Mouse (Mus musculus) lung, postnatal 0 days (tissue): ENCODE results near the gene Mtln. TPM values are rescaled to one million over a fixed set of nuclear protein-coding genes. Genes with fewer than 3 reads are reported as not detected.

Source experiments
- ATAC-seq: fragments of 200-750 bp; cut with Nextera tagmentation; 2 replicates; pipeline ENCODE4 v1.8.0; 2017; ENCODE audit warnings: moderate library complexity
- DNase-seq: peaks from one replicate; pipeline ENCODE4 v3.0.0-alpha.2; 2016; ENCODE audit warnings: low spot score
- H3K27ac ChIP-seq: fragments of 300-500 bp; sonication (generic); 2 replicates; pipeline ENCODE4 v1.5.1; 2014; ENCODE audit warnings: antibody characterized with exemption, mild to moderate bottlenecking, low read length, mixed read lengths
- H3K27me3 ChIP-seq: fragments of 300-500 bp; sonication (generic); replicated peaks from 2 replicates; pipeline ENCODE4 v1.6.1; 2014; ENCODE audit warnings: low read length, mixed read lengths; ENCODE audit not compliant: insufficient read depth
- H3K36me3 ChIP-seq: fragments of 300-500 bp; sonication (generic); 2 replicates; pipeline ENCODE4 v1.6.1; 2014; ENCODE audit warnings: low read length, mixed read lengths; ENCODE audit not compliant: insufficient read depth
- H3K4me1 ChIP-seq: fragments of 300-500 bp; sonication (generic); 2 replicates; pipeline ENCODE4 v1.6.1; 2014; ENCODE audit warnings: antibody characterized with exemption, low read depth, low read length, mixed read lengths; ENCODE audit not compliant: insufficient read depth
- H3K4me2 ChIP-seq: fragments of 300-500 bp; sonication (generic); replicated peaks from 2 replicates; pipeline ENCODE4 v1.6.1; 2014; ENCODE audit warnings: low read depth, mild to moderate bottlenecking, low read length, moderate library complexity, mixed read lengths
- H3K4me3 ChIP-seq: fragments of 300-500 bp; sonication (generic); 2 replicates; pipeline ENCODE4 v1.5.1; 2014; ENCODE audit warnings: low read depth, low read length
- H3K9ac ChIP-seq: fragments of 300-500 bp; sonication (generic); replicated peaks from 2 replicates; pipeline ENCODE4 v1.6.1; 2014; ENCODE audit warnings: low read depth, mild to moderate bottlenecking
- H3K9me3 ChIP-seq: fragments of 300-500 bp; sonication (generic); 2 replicates; pipeline ENCODE4 v1.6.1; 2016; ENCODE audit warnings: low read length, mixed read lengths
- CTCF ChIP-seq: IDR thresholded peaks from 2 replicates; pipeline ENCODE4 v1.5.1; 2016; ENCODE audit warnings: antibody characterized with exemption, mild to moderate bottlenecking
- EP300 ChIP-seq: IDR thresholded peaks from 2 replicates; pipeline ENCODE4 v1.6.1; 2016; ENCODE audit warnings: antibody characterized with exemption, mild to moderate bottlenecking, control low read depth
- WGBS: fragments of 180-500 bp; shearing (Covaris S2); extraction: QIAGEN DNeasy Blood & Tissue Kit; methylation state at CpG from one replicate; pipeline ENCODE4 v1.1.7; 2014; 5-methylcytosine and 5-hydroxymethylcytosine counted together
- polyA plus RNA-seq: library from polyadenylated mRNA; unstranded; fragments of >200 nt; fragmentation: Nextera tagmentation; extraction: Ambion mirVana; gene quantifications from 2 replicates; pipeline ENCODE4 v1.2.1, GENCODE M21; 2015

The Mtln gene
- polyA plus RNA-seq, 1 experiment from 2014 or later = 40.4 TPM

DNA sequence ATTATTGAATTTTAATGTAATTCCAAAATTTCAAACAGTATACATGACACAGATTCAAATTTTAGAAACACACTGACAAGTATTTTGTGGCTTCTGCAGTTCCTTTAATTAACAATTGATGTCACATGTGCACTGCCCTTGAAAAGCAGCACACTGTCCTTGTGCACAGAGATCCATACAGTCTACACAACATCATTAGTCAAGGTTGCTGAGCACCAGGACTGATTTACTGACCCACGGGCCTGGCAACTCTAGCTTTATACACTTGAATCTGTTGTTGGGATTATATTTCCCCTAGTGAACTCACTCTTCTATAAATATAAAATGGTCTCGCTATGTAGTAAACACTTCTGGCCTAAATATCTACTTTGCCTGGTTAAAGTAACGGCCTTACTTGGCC, 17.3 kb downstream of the Mtln start:
- 76% methylated on average over 3 of the region's 3 CpGs for WGBS
- H3K27me3 ChIP-seq = no peaks in the 10 kb centered on the region
- H3K9me3 ChIP-seq = no peaks in the 10 kb centered on the region
- H3K27ac ChIP-seq = no peak overlapping the region
- ATAC-seq (no peak), DNase-seq (no peak)
- H3K9ac ChIP-seq = no peak overlapping the region
- peaks cover 15% of the 10 kb centered on the region for H3K36me3 ChIP-seq
- H3K4me3 ChIP-seq = no peak overlapping the region
- TF ChIP-seq CTCF = no peak
- no peak for TF ChIP-seq EP300
- no peaks in the 10 kb centered on the region for H3K4me1 ChIP-seq
- H3K4me2 ChIP-seq = no peak overlapping the region

DNA sequence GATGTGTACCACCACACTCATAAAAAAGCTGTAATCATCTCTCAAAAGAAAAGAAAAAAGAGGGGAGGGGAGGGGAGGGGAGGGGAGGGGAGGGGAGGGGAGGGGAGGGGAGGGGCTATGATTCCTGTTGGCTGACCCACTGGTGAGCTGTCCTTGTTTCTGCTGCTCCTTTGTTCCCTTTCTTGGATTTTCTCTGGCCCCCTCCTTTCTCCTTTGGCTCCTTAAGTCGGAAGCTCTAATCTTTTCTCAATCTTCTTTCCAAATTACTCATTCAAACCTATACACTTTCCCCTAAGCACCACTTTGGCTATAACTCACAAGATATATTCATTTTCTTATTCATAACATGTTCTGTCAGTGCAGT, 17.7 kb downstream of the Mtln start:
- Histone ChIP-seq H3K9ac (no peak overlapping the region), H3K4me3 (no peak overlapping the region), H3K27me3 (no peaks in the 10 kb centered on the region), H3K4me1 (no peaks in the 10 kb centered on the region), H3K36me3 (peaks cover 16% of the 10 kb centered on the region), H3K9me3 (no peaks in the 10 kb centered on the region), H3K27ac (no peak overlapping the region), H3K4me2 (no peak overlapping the region)
- WGBS = 45% methylated on average over 1 of the region's 1 CpGs
- TF ChIP-seq CTCF = no peak
- TF ChIP-seq EP300 = no peak
- no peak for ATAC-seq
- DNase-seq = no peak

DNA sequence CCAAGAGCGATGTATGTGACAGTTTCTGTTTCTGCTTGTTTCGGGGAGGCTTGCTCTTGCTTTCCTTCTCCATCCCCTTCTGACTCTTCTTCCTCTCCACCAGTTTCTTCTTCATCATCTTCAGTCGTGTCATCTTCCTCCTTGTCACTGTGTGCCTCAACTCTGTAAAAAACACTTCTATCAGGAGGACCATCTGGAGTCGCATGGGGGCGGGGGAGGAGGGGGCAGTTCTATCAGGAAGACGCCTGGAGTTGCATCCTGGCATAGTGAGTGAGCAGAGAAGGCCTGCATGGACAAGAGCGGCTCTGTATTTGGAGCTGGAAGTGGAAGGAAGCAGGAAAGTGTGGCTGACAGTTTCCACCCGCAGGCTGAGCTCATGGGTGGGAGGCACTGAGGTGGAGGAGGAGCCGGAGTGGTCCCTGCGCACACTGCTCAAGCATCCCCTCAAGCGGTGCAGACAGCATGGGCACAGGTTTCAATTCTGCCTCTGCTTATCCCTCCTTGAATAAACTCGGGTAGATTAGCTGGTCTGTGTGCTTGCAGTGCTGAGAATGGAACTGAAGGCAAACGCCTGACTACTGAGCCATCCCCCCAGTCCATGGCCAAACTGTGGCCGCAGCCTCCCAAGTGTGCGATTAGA, 18.2 kb downstream of the Mtln start:
- Histone ChIP-seq H3K4me2 (no peak overlapping the region), H3K36me3 (peaks cover 16% of the 10 kb centered on the region), H3K9me3 (no peaks in the 10 kb centered on the region), H3K9ac (no peak overlapping the region), H3K27me3 (no peaks in the 10 kb centered on the region), H3K4me3 (no peak overlapping the region), H3K4me1 (no peaks in the 10 kb centered on the region), H3K27ac (no peak overlapping the region)
- DNase-seq (no peak), ATAC-seq (no peak)
- WGBS = 59% methylated on average over 13 of the region's 15 CpGs
- TF ChIP-seq CTCF = no peak
- no peak for TF ChIP-seq EP300

DNA sequence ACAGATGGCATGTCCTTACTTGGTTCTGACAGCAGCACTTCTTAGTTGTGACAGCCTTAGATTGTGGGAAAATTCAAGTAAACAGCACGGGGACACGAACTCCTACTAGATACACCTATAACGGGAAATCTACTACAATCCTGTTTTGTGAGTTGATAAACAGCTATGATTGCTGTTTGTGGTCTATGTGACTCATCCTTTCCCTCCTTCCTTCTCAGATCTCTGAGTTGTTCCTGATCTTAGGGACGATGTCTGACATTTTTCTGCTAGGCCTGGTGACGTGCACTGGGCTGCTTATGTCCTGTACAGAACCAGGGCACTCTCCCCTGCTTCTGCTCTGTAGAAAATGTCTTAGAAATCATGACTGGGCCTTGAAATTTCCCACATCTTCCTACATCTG, 30.7 kb downstream of the Mtln start:
- 86% methylated on average over 5 of the region's 5 CpGs for WGBS
- no peak for ATAC-seq

DNA sequence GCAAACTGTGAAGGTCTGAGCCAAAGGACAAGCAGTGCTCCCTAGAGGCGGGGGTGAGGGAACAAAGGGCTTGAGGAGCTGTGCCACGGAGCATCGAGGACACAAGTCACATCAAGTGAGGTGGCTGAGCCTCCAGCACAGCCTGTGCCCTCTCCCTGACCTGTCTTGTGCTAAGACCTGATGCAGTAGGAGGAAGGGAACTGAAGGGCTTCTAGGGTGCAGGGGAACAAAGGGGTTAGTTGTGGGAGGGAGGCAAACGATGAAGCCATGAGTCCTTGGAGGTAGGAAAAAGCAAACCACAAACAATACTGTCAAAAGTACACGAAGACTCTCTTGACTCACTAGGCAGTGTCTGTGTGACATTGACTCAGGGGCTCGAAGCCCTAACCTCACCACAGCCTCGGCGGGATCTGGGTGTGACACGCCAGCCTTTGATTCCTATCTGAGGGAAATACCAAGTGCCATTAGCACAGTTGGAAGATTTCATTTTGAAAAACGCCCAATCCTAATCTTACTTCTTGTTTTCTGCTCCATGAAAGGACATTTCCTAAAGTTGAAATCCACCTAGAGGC, 31.8 kb downstream of the Mtln start:
- Histone ChIP-seq H3K36me3 (0 out of 2 replicates have a peak, but pooled peaks cover 6% of the 10 kb centered on the region), H3K9ac (no peak overlapping the region), H3K9me3 (no peaks in the 10 kb centered on the region), H3K4me3 (no peak overlapping the region), H3K27me3 (no peaks in the 10 kb centered on the region), H3K27ac (no peak overlapping the region), H3K4me2 (no peak overlapping the region), H3K4me1 (no peaks in the 10 kb centered on the region)
- DNase-seq (no peak), ATAC-seq (no peak)
- WGBS = 66% methylated on average over 10 of the region's 10 CpGs
- TF ChIP-seq CTCF (no peak), EP300 (no peak)

More for the DNA sequence above, 30.7 kb downstream of the Mtln start:
- H3K4me1 ChIP-seq = no peaks in the 10 kb centered on the region
- H3K27me3 ChIP-seq = no peaks in the 10 kb centered on the region
- TF ChIP-seq EP300 (no peak), CTCF (no peak)
- H3K9me3 ChIP-seq = no peaks in the 10 kb centered on the region
- H3K27ac ChIP-seq = no peak overlapping the region
- no peak overlapping the region for H3K9ac ChIP-seq
- H3K4me2 ChIP-seq = no peak overlapping the region
- H3K4me3 ChIP-seq = no peak overlapping the region
- no peak for DNase-seq
- H3K36me3 ChIP-seq = 0 out of 2 replicates have a peak, but pooled peaks cover 6% of the 10 kb centered on the region

DNA sequence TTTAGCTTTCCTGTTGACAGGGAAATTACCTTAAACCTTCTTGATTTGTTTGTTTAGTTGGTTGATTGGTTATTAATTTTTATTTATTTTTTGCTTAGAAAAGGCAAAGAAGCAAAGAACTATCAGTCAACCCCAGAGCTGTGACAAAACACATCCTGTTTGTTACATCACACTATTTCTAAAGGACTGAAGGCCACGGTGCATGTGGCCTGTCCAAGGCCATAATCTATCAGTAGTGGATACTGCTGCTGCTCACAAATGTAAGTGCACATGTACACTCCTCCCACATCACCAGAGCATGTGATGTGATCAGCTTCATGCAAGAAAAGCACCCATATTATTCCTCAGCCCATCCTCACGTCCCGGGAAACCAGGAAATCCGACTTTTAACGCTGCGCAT, 32.3 kb downstream of the Mtln start:
- Histone ChIP-seq H3K9ac (no peak overlapping the region), H3K9me3 (no peaks in the 10 kb centered on the region), H3K27ac (no peak overlapping the region), H3K4me1 (no peaks in the 10 kb centered on the region), H3K27me3 (no peaks in the 10 kb centered on the region), H3K36me3 (0 out of 2 replicates have a peak, but pooled peaks cover 6% of the 10 kb centered on the region), H3K4me2 (no peak overlapping the region), H3K4me3 (no peak overlapping the region)
- TF ChIP-seq CTCF (no peak), EP300 (no peak)
- ATAC-seq = no peak
- 82% methylated on average over 6 of the region's 6 CpGs for WGBS
- no peak for DNase-seq
